Mouse (Mus musculus) limb, embryonic 11.5 days (tissue): ENCODE data around the gene Vmn2r63. TPM values are rescaled to one million over a fixed set of nuclear protein-coding genes. Genes with fewer than 3 reads are reported as not detected.

ENCODE experiments used
- microRNA-seq: library from miRNA; unstranded; fragments of <30 nt; microRNA quantifications from one replicate; pipeline ENCODE4, GENCODE M21; 2016
- polyA plus RNA-seq: library from polyadenylated mRNA; unstranded; fragments of >200 nt; fragmentation: Nextera tagmentation; extraction: Ambion mirVana; gene quantifications from 2 replicates; pipeline ENCODE4 v1.2.1, GENCODE M21; 2014

The Vmn2r63 gene
- polyA plus RNA-seq, 1 experiment from 2014 or later = not detected

Small RNA genes within 50 kb of the gene (microRNA-seq; reads per million reads assigned to microRNA genes)
- gene Gm23256 = not detected

Other genes with a start within 250 kb of the Vmn2r63 start
- 12.3 and 12.5 TPM in 2 replicates for gene Zfp975, start 241.1 kb downstream of the Vmn2r63 start, polyA plus RNA-seq
- gene Gm17067, start 206.8 kb downstream of the Vmn2r63 start, polyA plus RNA-seq = not detected in 2 replicates
- not detected in 2 replicates for gene Vmn2r62, start 140.3 kb downstream of the Vmn2r63 start, polyA plus RNA-seq
- gene Gm2381, start 66.6 kb downstream of the Vmn2r63 start, polyA plus RNA-seq = not detected in 2 replicates
- gene Gm9268, start 84.9 kb upstream of the Vmn2r63 start, polyA plus RNA-seq = not detected in 2 replicates
- not detected in 2 replicates for gene Zfp936, start 180.4 kb upstream of the Vmn2r63 start, polyA plus RNA-seq